Mouse (Mus musculus): ENCODE results near the gene Prkn. TPM values are rescaled to one million over a fixed set of nuclear protein-coding genes. Genes with fewer than 3 reads are reported as not detected.

Prkn gene
- total and polyA plus RNA-seq, 2 experiments from 2014 or later: 9.0 to 9.4 TPM

GRCm38 (mm10) chr17:11923989-11924388, 1083.8 kb downstream of the Prkn start:
- H3K27me3 ChIP-seq (ENCODE audit: insufficient read depth, low read length): no peaks in the 10 kb centered on the region
- H3K4me1 ChIP-seq (ENCODE audit: insufficient read depth, low read length): no peaks in the 10 kb centered on the region
- ATAC-seq (ENCODE audit: low FRiP score): no peak
- WGBS: 93% methylated on average over 9 of the region's 9 CpGs
- H3K36me3 ChIP-seq (ENCODE audit: insufficient read depth, low read length): no peaks in the 10 kb centered on the region
- H3K4me2 ChIP-seq (ENCODE audit: low read depth, low read length, poor library complexity, severe bottlenecking): no peak overlapping the region
- no peak overlapping the region for H3K27ac ChIP-seq (ENCODE audit: low read depth, low read length)
- H3K9ac ChIP-seq (replicated peaks; ENCODE audit: low read length, poor library complexity, severe bottlenecking): no peak overlapping the region
- TF ChIP-seq CTCF (IDR thresholded peaks at IDR 0.05): no peak
- DNase-seq (ENCODE audit: low spot score): no peak
- no peak overlapping the region for H3K4me3 ChIP-seq (ENCODE audit: low read depth, low read length)
- H3K9me3 ChIP-seq (ENCODE audit: low read length): no peaks in the 10 kb centered on the region

- Histone ChIP-seq H3K4me3 (ENCODE audit: low read depth, low read length) (no peak overlapping the region), H3K9me3 (ENCODE audit: low read length) (no peaks in the 10 kb centered on the region), H3K9ac (replicated peaks; ENCODE audit: low read length, poor library complexity, severe bottlenecking) (no peak overlapping the region), H3K27me3 (ENCODE audit: insufficient read depth, low read length) (no peaks in the 10 kb centered on the region), H3K4me2 (ENCODE audit: low read depth, low read length, poor library complexity, severe bottlenecking) (no peak overlapping the region), H3K4me1 (ENCODE audit: insufficient read depth, low read length) (no peaks in the 10 kb centered on the region), H3K27ac (ENCODE audit: low read depth, low read length) (no peak overlapping the region), H3K36me3 (ENCODE audit: insufficient read depth, low read length) (no peaks in the 10 kb centered on the region)
- no peak for TF ChIP-seq CTCF (IDR thresholded peaks at IDR 0.05)
- 25% methylated on average over 11 of the region's 11 CpGs for WGBS
- ATAC-seq (ENCODE audit: low FRiP score): no peak
- DNase-seq (ENCODE audit: low spot score): peak; percentile 71
Observed at GRCm38 (mm10) chr17:11926865-11927386, 1086.7 kb downstream of the Prkn start.

- Histone ChIP-seq H3K4me1 (ENCODE audit: insufficient read depth, low read length) (no peaks in the 10 kb centered on the region), H3K27me3 (ENCODE audit: insufficient read depth, low read length) (no peaks in the 10 kb centered on the region), H3K9me3 (ENCODE audit: low read length) (no peaks in the 10 kb centered on the region), H3K36me3 (ENCODE audit: insufficient read depth, low read length) (no peaks in the 10 kb centered on the region), H3K4me3 (ENCODE audit: low read depth, low read length) (no peak overlapping the region), H3K27ac (ENCODE audit: low read depth, low read length) (no peak overlapping the region), H3K9ac (replicated peaks; ENCODE audit: low read length, poor library complexity, severe bottlenecking) (no peak overlapping the region), H3K4me2 (ENCODE audit: low read depth, low read length, poor library complexity, severe bottlenecking) (no peak overlapping the region)
- TF ChIP-seq CTCF (IDR thresholded peaks at IDR 0.05): no peak
- ATAC-seq (ENCODE audit: low FRiP score) (no peak), DNase-seq (ENCODE audit: low spot score) (no peak)
- WGBS: 90% methylated on average over 4 of the region's 4 CpGs
Observed at GRCm38 (mm10) chr17:11931641-11932040, 1091.5 kb downstream of the Prkn start.

- no peak overlapping the region for H3K4me2 ChIP-seq (ENCODE audit: low read depth, low read length, poor library complexity, severe bottlenecking)
- H3K4me3 ChIP-seq (ENCODE audit: low read depth, low read length): no peak overlapping the region
- DNase-seq (ENCODE audit: low spot score): peak; percentile 34
- no peaks in the 10 kb centered on the region for H3K9me3 ChIP-seq (ENCODE audit: low read length)
- H3K4me1 ChIP-seq (ENCODE audit: insufficient read depth, low read length): no peaks in the 10 kb centered on the region
- no peak overlapping the region for H3K9ac ChIP-seq (replicated peaks; ENCODE audit: low read length, poor library complexity, severe bottlenecking)
- TF ChIP-seq CTCF (IDR thresholded peaks at IDR 0.05): no peak
- WGBS: 58% methylated on average over 5 of the region's 5 CpGs
- no peak for ATAC-seq (ENCODE audit: low FRiP score)
- H3K27me3 ChIP-seq (ENCODE audit: insufficient read depth, low read length): no peaks in the 10 kb centered on the region
- H3K36me3 ChIP-seq (ENCODE audit: insufficient read depth, low read length): no peaks in the 10 kb centered on the region
- no peak overlapping the region for H3K27ac ChIP-seq (ENCODE audit: low read depth, low read length)
Observed at GRCm38 (mm10) chr17:11933737-11934136, 1093.6 kb downstream of the Prkn start.

GRCm38 (mm10) chr17:11947436-11947835, 1107.3 kb downstream of the Prkn start:
- DNase-seq (ENCODE audit: low spot score): no peak
- peaks cover 4% of the 10 kb centered on the region; the same call in 1 of the 2 replicates for H3K4me1 ChIP-seq (ENCODE audit: insufficient read depth, low read length)
- H3K4me3 ChIP-seq (ENCODE audit: low read depth, low read length): no peak overlapping the region
- no peak overlapping the region for H3K4me2 ChIP-seq (ENCODE audit: low read depth, low read length, poor library complexity, severe bottlenecking)
- no peaks in the 10 kb centered on the region for H3K36me3 ChIP-seq (ENCODE audit: insufficient read depth, low read length)
- no peak overlapping the region for H3K9ac ChIP-seq (replicated peaks; ENCODE audit: low read length, poor library complexity, severe bottlenecking)
- no peak for ATAC-seq (ENCODE audit: low FRiP score)
- no peaks in the 10 kb centered on the region for H3K27me3 ChIP-seq (ENCODE audit: insufficient read depth, low read length)
- TF ChIP-seq CTCF (IDR thresholded peaks at IDR 0.05): no peak
- H3K9me3 ChIP-seq (ENCODE audit: low read length): 0 out of 2 replicates have a peak, but pooled peaks cover 3% of the 10 kb centered on the region
- 82% methylated on average over 3 of the region's 3 CpGs for WGBS
- H3K27ac ChIP-seq (ENCODE audit: low read depth, low read length): no peak overlapping the region

GRCm38 (mm10) chr17:11949551-11950197, 1109.5 kb downstream of the Prkn start:
- no peaks in the 10 kb centered on the region for H3K9me3 ChIP-seq (ENCODE audit: low read length)
- no peak overlapping the region for H3K9ac ChIP-seq (replicated peaks; ENCODE audit: low read length, poor library complexity, severe bottlenecking)
- ATAC-seq (ENCODE audit: low FRiP score) (no peak), DNase-seq (ENCODE audit: low spot score) (peak; percentile 42)
- H3K27ac ChIP-seq (ENCODE audit: low read depth, low read length): peak overlapping the region; percentile 48; the same call in 1 of the 2 replicates
- no peak overlapping the region for H3K4me2 ChIP-seq (ENCODE audit: low read depth, low read length, poor library complexity, severe bottlenecking)
- H3K4me1 ChIP-seq (ENCODE audit: insufficient read depth, low read length): peaks cover 4% of the 10 kb centered on the region; the same call in 1 of the 2 replicates
- H3K36me3 ChIP-seq (ENCODE audit: insufficient read depth, low read length): no peaks in the 10 kb centered on the region
- WGBS: 40% methylated on average over 10 of the region's 10 CpGs
- H3K27me3 ChIP-seq (ENCODE audit: insufficient read depth, low read length): no peaks in the 10 kb centered on the region
- H3K4me3 ChIP-seq (ENCODE audit: low read depth, low read length): no peak overlapping the region
- TF ChIP-seq CTCF (IDR thresholded peaks at IDR 0.05): no peak
